Mouse (Mus musculus) cerebellum, adult 2 months (tissue): ENCODE measurements around the gene Itgb1bp1.

Experiments used
- CTCF ChIP-seq: fragments of 200-500 bp; IDR thresholded peaks from 2 replicates; pipeline ENCODE4 v1.5.1; 2011; ENCODE audit warnings: low read depth, mild to moderate bottlenecking, control low read depth, low read length, moderate library complexity, borderline replicate concordance; ENCODE audit not compliant: insufficient read depth
- POLR2A ChIP-seq: fragments of 200-500 bp; IDR thresholded peaks from 2 replicates; pipeline ENCODE4 v1.6.1; 2011; ENCODE audit warnings: low read length, control low read depth, borderline replicate concordance; ENCODE audit not compliant: insufficient read depth

- no peak for TF ChIP-seq CTCF
- peak; percentile 42; the same call in 1 of the 2 replicates for TF ChIP-seq POLR2A
Measured at GRCm38 (mm10) chr12:21285508-21286242, 409 bp downstream of the Itgb1bp1 start.
